Mouse (Mus musculus): ENCODE results near the gene Epb41l3.

DNA sequence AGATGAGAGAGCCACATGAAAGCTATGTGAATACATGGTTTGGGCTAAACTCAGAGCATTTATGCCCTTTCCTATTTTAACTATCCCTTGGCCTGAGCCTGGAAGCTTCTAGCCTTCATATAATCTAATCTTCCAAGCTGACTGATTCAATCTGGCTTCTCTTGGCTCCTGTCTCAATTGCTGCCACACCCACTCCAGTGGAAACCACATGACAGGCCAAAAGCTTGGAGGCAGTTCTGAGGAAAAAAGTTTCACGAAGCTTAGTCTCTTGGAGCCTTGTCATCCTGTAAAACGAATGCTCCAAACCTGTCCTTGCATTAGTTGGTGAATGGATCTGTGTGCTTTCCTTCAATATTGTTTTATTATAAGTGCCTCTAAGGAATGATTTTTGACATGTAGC is 247.2 kb downstream of the Epb41l3 start:
- TF ChIP-seq ZC3H11A (IDR thresholded peaks at IDR 0.05; ENCODE audit: borderline replicate concordance, low read depth, low read length) (no peak), HCFC1 (IDR thresholded peaks at IDR 0.05; ENCODE audit: borderline replicate concordance, insufficient read depth, low read length) (no peak), ZNF384 (IDR thresholded peaks at IDR 0.05; ENCODE audit: low read depth, low read length) (no peak), CHD2 (IDR thresholded peaks at IDR 0.05; ENCODE audit: low read depth, low read length) (no peak)

Data from ES-E14 (cell line).